Mouse (Mus musculus): ENCODE measurements at regions not wholly inside any gene's neighbourhood (a gene's known extent, or its start where the extent isn't known, plus 50 kb on each side); places are given as distances from the start of the nearest gene placed in this dataset.

GRCm38 (mm10) chr13:52070731-52071663 is 224.5 kb downstream of the Gadd45g start:
- intact Hi-C loops (cut with DNase I), result loop anchor here (5.0 kb wide), 1 partner anchor 94 kb away; no protein-coding TSS in a partner anchor
- DNase-seq, result no peak

GRCm38 (mm10) chr13:52077616-52078015 is 231.1 kb downstream of the Gadd45g start:
- intact Hi-C loops (cut with DNase I), result loop anchor here (5.0 kb wide), 1 partner anchor 230 kb away; the partner anchor contains the start of gene Gadd45g
- DNase-seq, result no peak

DNA sequence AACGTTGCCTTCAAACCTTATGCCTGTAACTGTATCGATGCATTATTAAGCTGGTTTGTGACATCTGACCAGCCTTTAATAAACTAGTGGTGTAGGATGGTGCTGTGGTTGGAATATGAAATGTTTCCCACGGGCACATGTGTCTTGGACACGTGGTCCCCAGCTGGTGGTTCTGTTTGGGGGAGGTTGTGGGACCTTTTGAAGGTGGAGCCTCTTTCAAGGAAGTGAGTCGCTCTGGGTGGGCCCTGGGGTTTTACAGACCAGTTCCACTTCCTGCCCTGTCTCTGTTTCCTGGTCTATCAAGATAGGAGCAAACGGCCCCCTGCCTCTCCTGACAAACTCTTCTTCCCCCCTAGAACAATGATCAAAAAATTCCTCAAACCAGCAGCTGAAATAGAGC is 232.1 kb downstream of the Gadd45g start:
- no peak for DNase-seq
- intact Hi-C loops (cut with DNase I), result loop anchor here (5.0 kb wide), 1 partner anchor 231 kb away; the partner anchor contains the start of gene Gadd45g

DNA sequence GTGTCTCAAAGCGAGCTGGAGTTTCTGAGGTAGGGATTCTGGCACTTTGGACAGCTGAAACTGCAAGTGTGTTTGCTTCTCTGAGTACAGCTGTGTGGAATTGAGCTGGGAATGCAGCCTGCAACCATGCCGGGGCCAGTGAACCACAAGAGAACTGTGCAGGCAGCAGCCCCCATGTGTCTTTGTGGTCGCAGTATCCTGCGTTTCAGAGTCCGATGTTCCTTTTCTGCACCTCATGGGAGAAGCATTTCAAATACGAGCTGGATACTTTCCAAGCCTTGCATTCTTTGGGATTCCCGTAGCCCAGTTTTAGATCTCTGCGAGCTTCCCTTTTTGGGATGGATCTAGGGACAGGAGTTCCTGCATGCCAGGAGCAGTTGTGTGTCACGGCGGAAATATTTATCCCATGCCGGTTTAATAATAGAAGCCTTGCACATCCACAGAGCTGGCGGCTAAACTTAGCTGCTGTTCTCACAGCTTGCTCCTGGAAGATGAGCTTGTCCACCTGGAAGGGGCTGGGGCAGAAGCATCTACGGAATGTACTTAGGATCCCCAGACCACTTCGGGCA is 233.3 kb downstream of the Gadd45g start:
- intact Hi-C loops (cut with DNase I), result loop anchor here (5.0 kb wide), 1 partner anchor 232 kb away; the partner anchor contains the start of gene Gadd45g

GRCm38 (mm10) chr13:52083601-52084455 is 237.3 kb downstream of the Gadd45g start:
- intact Hi-C loops (cut with DNase I), result no loop called here
- DNase-seq, result no peak

More for the DNA sequence above, 233.3 kb downstream of the Gadd45g start:
- DNase-seq, result peak in 1 of 2 experiments; percentile 47

- intact Hi-C loops (cut with DNase I), result loop anchor here (5.0 kb wide), 1 partner anchor 57 kb away; no protein-coding TSS in a partner anchor
- DNase-seq, result no peak
These were observed 238.6 kb downstream of the Gadd45g start for GRCm38 (mm10) chr13:52085110-52085509.

- no peak for DNase-seq
- intact Hi-C loops (cut with DNase I), result loop anchor here (5.0 kb wide), 1 partner anchor 54 kb away; no protein-coding TSS in a partner anchor
These were observed 241.8 kb downstream of the Gadd45g start for GRCm38 (mm10) chr13:52088319-52088718.

- no peak for DNase-seq
- intact Hi-C loops (cut with DNase I), result no loop called here
These were observed 243.9 kb downstream of the Gadd45g start for GRCm38 (mm10) chr13:52090365-52090764.

GRCm38 (mm10) chr13:52094785-52095184 is 248.3 kb downstream of the Gadd45g start:
- intact Hi-C loops (cut with DNase I), result no loop called here
- peak in 1 of 2 experiments; percentile 31 for DNase-seq

- DNase-seq, result no peak
- intact Hi-C loops (cut with DNase I), result no loop called here
These were observed 250.0 kb downstream of the Gadd45g start for GRCm38 (mm10) chr13:52096506-52096905.

DNA sequence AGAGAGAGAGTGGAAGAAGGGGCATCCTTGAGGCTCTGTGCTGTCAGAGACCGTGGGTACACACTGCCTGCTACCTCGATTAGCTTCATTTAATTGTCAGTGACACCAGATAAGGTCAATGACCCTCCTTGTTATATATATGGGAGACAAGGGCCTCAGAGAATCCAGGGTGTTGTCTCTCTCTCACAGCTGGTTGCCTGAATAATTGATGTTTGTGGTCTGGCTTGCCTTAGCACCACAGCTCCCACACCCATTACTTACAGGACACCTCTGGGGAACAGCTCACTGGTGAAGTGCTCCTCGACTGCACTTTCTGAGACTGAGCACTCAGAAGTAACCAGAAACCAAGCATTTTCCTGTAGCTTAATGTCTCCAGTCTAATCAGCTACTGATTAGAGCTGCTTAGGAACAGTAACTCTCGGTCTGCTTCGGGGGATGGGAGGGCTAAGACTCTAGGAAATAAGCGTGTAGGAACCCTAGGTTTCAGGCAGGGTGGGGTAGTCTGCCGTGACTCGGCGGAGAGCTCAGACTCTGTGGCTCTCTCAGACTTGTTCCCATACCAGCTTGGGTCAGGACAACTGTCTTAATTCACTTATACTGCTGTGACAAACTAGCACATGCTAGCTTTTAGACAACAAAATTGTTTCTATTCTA is 259.6 kb downstream of the Gadd45g start:
- intact Hi-C loops (cut with DNase I), result no loop called here
- DNase-seq, result no peak

DNA sequence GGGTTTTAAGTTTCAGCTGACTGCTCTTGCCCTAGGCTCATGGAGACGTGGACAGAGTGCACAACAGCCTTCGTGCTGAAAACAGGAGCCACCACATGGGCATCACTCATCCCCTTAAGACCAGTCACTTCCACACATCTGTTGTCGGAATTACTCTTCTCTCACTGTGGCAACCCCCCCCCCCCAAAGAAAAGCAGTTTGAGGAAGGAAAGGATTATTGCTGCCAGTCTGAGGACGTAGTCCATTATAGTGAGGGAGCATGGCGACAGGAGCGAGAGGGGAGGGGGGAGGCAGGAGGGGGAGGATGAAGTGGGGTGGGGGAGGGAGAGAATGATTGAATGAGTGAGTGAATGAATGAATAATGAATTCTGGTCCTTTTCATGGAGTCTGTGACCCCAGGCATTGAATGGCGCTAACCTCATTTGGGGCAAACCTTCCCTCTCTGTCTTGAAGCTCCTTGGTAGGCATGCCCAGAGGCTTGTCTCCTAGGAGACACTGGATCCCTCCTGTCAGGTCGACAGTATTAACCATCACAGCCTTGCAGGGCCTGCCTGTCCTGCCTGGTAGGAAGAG is 262.0 kb downstream of the Gadd45g start:
- intact Hi-C loops (cut with DNase I), result no loop called here
- DNase-seq, result no peak

- DNase-seq, result no peak
- intact Hi-C loops (cut with DNase I), result no loop called here
These were observed 262.7 kb downstream of the Gadd45g start for GRCm38 (mm10) chr13:52109039-52109759.

DNA sequence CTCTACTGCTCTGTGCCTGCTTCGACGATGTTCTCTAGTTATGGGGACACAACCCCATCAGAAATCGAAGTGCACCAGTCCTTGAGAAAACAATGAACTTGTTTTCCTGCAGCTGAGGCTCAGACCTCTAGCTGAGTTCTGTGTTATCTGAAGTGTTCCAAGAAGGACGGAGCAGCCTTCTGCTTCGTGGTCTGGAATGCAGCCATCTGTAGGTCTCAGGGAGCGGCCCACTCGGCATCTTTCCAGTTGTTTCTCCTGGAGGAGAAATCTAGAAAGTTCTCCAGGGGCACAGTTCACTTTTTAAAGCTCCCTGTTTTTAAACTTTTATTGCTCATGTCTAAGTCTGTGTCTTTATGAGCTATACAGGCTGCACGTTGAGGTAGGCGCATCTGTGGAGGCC is 264.3 kb downstream of the Gadd45g start:
- intact Hi-C loops (cut with DNase I), result no loop called here
- no peak for DNase-seq

- intact Hi-C loops (cut with DNase I), result no loop called here
- no peak for DNase-seq
These were observed 267.1 kb downstream of the Gadd45g start for GRCm38 (mm10) chr13:52113549-52113948.

GRCm38 (mm10) chr13:52114431-52114830 is 268.0 kb downstream of the Gadd45g start:
- intact Hi-C loops (cut with DNase I), result no loop called here
- no peak for DNase-seq

DNA sequence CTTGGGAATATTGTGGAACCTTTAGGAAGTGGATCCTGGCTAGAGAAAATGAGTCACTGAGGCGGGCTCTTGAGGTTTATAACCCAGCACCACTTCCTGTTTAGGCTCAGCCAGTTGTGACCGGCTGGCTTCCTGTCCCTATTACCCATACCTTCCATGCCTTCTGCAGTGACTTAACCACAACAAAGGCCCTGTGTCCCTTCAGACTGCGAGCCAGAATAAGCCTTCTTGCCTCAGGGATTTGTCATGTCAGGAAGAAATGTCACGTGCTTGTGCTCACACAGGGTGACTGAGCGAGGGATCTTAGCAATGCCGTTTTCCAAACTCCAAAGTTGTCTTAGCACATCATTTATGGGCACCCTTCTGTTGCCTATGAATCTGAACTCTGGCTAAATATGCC is 268.5 kb downstream of the Gadd45g start:
- intact Hi-C loops (cut with DNase I), result no loop called here

GRCm38 (mm10) chr13:52116241-52116640 is 269.8 kb downstream of the Gadd45g start:
- intact Hi-C loops (cut with DNase I), result no loop called here
- no peak for DNase-seq

More for the DNA sequence above, 268.5 kb downstream of the Gadd45g start:
- no peak for DNase-seq

DNA sequence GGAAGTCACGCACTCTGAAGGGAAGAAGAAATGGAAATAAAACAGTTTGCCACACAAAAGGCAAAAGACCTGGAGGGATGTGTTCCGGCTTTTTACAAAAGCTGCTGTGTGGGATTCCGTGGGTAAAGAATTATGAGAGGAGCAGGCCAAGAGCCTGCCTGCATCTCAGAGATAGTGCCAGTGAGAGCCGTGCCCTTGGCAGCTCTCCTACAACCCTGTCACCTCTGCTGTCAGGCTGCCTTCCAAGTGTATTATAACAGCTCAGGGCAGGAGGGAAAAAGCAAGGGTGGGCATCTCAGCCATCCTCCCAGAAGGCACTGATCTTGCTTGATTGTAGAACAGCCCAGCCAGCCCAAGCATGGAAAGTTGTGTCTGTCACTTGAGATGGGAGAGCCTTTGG is 270.3 kb downstream of the Gadd45g start:
- no peak for DNase-seq
- intact Hi-C loops (cut with DNase I), result no loop called here

Data from gastrocnemius, postnatal 36 days (tissue).